Mouse (Mus musculus) intestine, embryonic 14.5 days (tissue): ENCODE data around the gene Cckbr. TPM values are rescaled to one million over a fixed set of nuclear protein-coding genes. Genes with fewer than 3 reads are reported as not detected.
"Not testable (repeated sequence)": the region's sequence is repeated elsewhere in the genome, so short reads cannot be mapped to it uniquely, and the experiment has no call there.

Source experiments
- ATAC-seq: fragments of 200-750 bp; cut with Nextera tagmentation; replicated peaks from 2 replicates; pipeline ENCODE4 v1.8.0; 2017; ENCODE audit warnings: low read depth, moderate number of reproducible peaks, moderate TSS enrichment, moderate library complexity; ENCODE audit not compliant: low FRiP score, low TSS enrichment
- DNase-seq: peaks from one replicate; pipeline ENCODE4 v3.0.0-alpha.2; 2018; ENCODE audit warnings: low spot score
- H3K27ac ChIP-seq: fragments of 300-500 bp; sonication (generic); 2 replicates; pipeline ENCODE4 v1.5.1; 2014; ENCODE audit warnings: low read depth, mild to moderate bottlenecking, control low read depth
- H3K27me3 ChIP-seq: fragments of 300-500 bp; sonication (generic); replicated peaks from 2 replicates; pipeline ENCODE4 v1.6.1; 2014; ENCODE audit warnings: low read length, control low read depth; ENCODE audit not compliant: control insufficient read depth, insufficient read depth
- H3K36me3 ChIP-seq: fragments of 300-500 bp; sonication (generic); 2 replicates; pipeline ENCODE4 v1.6.1; 2014; ENCODE audit warnings: low read length, control low read depth; ENCODE audit not compliant: control insufficient read depth, insufficient read depth
- H3K4me1 ChIP-seq: fragments of 300-500 bp; sonication (generic); replicated peaks from 2 replicates; pipeline ENCODE4 v1.6.1; 2014; ENCODE audit warnings: low read length, control low read depth, mixed read lengths; ENCODE audit not compliant: control insufficient read depth, insufficient read depth
- H3K4me2 ChIP-seq: fragments of 300-500 bp; sonication (generic); 2 replicates; pipeline ENCODE4 v1.6.1; 2014; ENCODE audit warnings: low read length
- H3K4me3 ChIP-seq: fragments of 300-500 bp; sonication (generic); 2 replicates; pipeline ENCODE4 v1.5.1; 2014; ENCODE audit warnings: low read depth, low read length, control low read depth, mixed read lengths
- H3K9ac ChIP-seq: fragments of 300-500 bp; sonication (generic); 2 replicates; pipeline ENCODE4 v1.6.1; 2014; ENCODE audit warnings: mild to moderate bottlenecking, low read length
- H3K9me3 ChIP-seq: fragments of 300-500 bp; sonication (generic); 2 replicates; pipeline ENCODE4 v1.6.1; 2016; ENCODE audit warnings: low read length, control low read depth; ENCODE audit not compliant: control insufficient read depth
- WGBS: fragments of 180-500 bp; shearing (Covaris S2); extraction: QIAGEN DNeasy Blood & Tissue Kit; methylation state at CpG from one replicate; pipeline ENCODE4 v1.1.7; 2014; 5-methylcytosine and 5-hydroxymethylcytosine counted together
- polyA plus RNA-seq: library from polyadenylated mRNA; unstranded; fragments of >200 nt; fragmentation: Nextera tagmentation; extraction: Ambion mirVana; gene quantifications from 2 replicates; pipeline ENCODE4 v1.2.1, GENCODE M21; 2014

Cckbr gene
- polyA plus RNA-seq, 1 experiment from 2014 or later = 0.34 TPM

DNA sequence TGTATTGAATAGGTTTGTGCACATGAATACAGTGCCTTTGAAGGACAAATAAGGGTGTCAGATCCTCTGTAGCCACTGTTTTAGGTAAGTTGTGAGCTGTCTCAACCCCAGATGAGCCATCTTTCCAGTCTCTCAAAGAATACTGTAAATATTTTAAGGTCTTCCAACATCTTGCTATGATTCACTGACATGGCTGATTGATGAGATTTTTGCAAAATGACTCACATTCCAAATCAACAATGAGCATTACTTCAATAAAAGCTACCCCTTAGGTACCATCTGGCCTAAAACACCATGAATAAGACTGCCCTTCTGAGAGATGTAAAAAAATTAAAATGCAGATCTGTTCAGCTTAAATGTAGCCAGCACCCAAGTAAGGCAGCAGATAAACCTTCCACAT lies 33.0 kb downstream of the Cckbr start:
- H3K9me3 ChIP-seq = no peaks in the 10 kb centered on the region
- no peak overlapping the region for H3K9ac ChIP-seq
- no peak for DNase-seq
- no peak overlapping the region for H3K4me2 ChIP-seq
- no peaks in the 10 kb centered on the region for H3K4me1 ChIP-seq
- H3K27ac ChIP-seq = no peak overlapping the region
- no peaks in the 10 kb centered on the region for H3K36me3 ChIP-seq
- no peaks in the 10 kb centered on the region for H3K27me3 ChIP-seq
- no peak for ATAC-seq
- H3K4me3 ChIP-seq = no peak overlapping the region

DNA sequence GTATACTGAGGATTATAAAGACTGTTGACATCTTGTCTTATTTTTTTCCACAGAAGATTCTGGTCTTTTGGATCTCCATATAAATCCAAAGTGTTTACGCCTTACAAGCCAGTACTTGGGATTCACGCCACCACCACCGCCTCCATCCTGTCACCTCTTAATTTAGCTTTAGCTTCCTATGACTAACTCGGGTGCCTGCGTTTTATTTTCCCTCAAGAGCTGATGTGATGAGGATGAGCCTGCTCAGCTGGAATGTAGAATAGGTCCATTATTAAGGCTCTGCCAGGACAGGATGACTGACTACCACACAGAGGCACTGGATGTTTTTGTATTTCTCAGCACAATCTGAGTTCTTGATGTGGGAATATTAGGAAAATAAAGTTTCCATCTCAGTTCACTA lies 40.0 kb downstream of the Cckbr start:
- H3K9me3 ChIP-seq, H3K27me3 ChIP-seq, H3K4me3 ChIP-seq, H3K4me1 ChIP-seq, H3K36me3 ChIP-seq, H3K9ac ChIP-seq, ATAC-seq, DNase-seq, H3K4me2 ChIP-seq, H3K27ac ChIP-seq: not testable (repeated sequence)
- 70% methylated on average over 5 of the region's 5 CpGs for WGBS

DNA sequence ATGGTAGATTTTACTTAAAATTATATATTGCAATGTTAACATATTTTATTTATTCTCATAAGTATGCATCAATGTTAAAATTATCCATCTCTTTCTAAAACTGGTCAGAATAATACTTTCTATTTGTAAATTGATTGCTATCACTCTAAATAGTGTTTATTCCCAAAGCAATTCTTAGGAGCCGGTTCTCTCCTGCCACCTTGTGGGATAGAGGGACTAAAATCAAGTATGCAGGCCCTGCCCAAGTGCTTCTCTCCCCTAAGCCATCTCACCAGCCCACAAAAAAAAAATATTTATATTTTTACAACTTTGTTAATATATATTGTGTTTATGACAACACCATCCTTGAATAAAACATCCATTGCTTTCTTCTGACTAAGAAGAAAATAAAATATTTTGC lies 47.1 kb downstream of the Cckbr start:
- ATAC-seq = no peak
- WGBS = 60% methylated on average over 1 of the region's 1 CpGs
- Histone ChIP-seq H3K36me3 (no peaks in the 10 kb centered on the region), H3K27me3 (no peaks in the 10 kb centered on the region), H3K4me2 (no peak overlapping the region), H3K4me1 (no peaks in the 10 kb centered on the region), H3K27ac (no peak overlapping the region), H3K4me3 (no peak overlapping the region), H3K9ac (no peak overlapping the region), H3K9me3 (no peaks in the 10 kb centered on the region)
- DNase-seq = no peak

DNA sequence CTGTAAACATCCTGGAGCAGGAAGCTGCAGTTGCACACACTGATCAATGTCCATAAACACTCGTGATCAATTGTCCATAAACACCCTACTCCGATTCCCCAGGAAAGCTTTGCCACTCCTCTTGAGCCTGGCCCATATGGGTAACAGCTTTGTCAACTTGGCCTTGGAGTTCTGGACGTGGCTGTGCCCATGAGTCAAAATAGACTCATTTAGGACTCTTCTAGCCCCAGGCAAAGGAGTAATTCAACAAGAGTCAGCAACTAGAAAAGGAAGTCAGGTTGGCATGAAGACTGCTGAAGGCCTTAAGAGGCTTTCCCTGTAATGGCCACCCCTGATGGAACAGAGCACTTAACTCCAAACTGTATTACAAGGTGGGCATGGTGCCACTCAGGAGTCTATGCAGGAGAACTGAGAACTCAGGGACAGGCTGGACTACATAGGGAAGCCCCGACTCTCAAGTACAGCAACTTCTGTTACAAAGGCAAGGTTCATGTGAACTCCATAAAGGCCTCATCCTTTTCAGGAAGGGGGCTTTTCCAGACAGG lies 49.3 kb downstream of the Cckbr start:
- H3K4me2 ChIP-seq = no peak overlapping the region
- H3K27me3 ChIP-seq = no peaks in the 10 kb centered on the region
- no peak overlapping the region for H3K27ac ChIP-seq
- no peaks in the 10 kb centered on the region for H3K4me1 ChIP-seq
- H3K9ac ChIP-seq = no peak overlapping the region
- 74% methylated on average over 4 of the region's 4 CpGs for WGBS
- H3K36me3 ChIP-seq = no peaks in the 10 kb centered on the region
- no peak for ATAC-seq
- no peak for DNase-seq
- no peaks in the 10 kb centered on the region for H3K9me3 ChIP-seq
- no peak overlapping the region for H3K4me3 ChIP-seq

DNA sequence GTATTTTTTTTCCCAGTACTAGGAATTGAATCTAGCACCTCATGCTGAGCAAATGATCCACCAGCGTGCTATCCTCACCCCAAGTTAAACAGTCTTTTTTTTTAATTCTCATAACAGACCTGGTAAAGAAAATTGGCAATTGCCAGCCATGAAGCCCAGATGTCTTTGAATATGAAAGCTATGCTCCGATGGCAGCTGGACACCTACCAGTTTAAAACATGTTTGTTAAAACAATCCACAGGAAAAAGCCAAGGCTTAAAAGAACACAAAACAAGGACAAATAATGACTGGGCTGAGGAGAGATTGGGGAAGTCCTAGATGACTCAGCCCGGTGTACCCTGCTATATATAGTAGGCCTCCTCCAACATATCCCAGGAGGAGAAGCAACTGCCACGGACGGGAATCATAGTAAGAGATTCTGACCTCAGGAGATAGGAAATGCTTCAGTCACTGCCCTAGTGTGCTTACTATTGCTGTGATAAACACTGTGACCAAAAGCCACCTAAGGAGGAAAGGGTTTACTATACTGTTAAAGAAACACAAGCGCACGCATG lies 49.9 kb downstream of the Cckbr start:
- no peak overlapping the region for H3K4me3 ChIP-seq
- ATAC-seq = no peak
- DNase-seq = no peak
- no peaks in the 10 kb centered on the region for H3K4me1 ChIP-seq
- H3K36me3 ChIP-seq = no peaks in the 10 kb centered on the region
- no peaks in the 10 kb centered on the region for H3K27me3 ChIP-seq
- H3K27ac ChIP-seq = no peak overlapping the region
- 75% methylated on average over 7 of the region's 7 CpGs for WGBS
- no peak overlapping the region for H3K4me2 ChIP-seq
- no peaks in the 10 kb centered on the region for H3K9me3 ChIP-seq
- H3K9ac ChIP-seq = no peak overlapping the region

DNA sequence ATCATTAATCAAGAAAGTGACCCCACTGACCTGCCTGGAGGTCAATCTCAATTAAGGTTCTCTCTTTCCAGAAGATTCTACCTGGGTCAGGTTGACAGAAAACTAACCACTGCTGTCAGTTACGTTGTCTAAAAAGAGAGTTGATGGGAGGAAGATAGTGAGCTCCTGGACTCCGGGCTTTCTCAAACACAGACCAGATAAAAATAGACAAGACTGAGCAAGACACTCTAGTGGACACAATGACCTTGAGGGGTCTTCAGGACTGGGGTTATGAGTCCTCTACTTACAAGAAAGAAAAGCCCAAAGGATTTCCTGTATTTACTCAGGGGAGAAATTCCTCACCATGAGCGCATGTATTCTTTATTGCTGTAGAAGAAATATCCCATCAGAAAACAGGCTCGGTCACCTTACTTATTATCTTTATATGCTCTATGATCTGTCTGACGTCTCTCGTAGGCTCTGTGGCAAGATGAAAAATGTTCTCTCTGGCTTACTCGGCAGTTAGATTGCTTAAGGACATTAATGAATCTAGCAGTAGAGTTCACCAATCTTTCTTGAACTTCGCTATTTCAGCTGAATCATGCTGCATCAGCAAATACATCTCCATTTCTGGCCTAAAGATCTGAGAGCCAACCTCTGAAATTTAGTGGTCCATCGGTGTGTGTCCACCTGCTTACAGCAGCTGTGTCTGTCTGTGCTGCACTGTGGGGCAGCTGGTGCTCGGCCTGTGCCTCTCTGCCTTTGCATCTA lies 51.3 kb downstream of the Cckbr start:
- Histone ChIP-seq H3K27me3 (no peaks in the 10 kb centered on the region), H3K4me3 (no peak overlapping the region), H3K9ac (no peak overlapping the region), H3K4me2 (no peak overlapping the region), H3K27ac (no peak overlapping the region), H3K4me1 (peaks cover 11% of the 10 kb centered on the region), H3K9me3 (no peaks in the 10 kb centered on the region), H3K36me3 (no peaks in the 10 kb centered on the region)
- 67% methylated on average over 10 of the region's 10 CpGs for WGBS
- DNase-seq (no peak), ATAC-seq (no peak)

DNA sequence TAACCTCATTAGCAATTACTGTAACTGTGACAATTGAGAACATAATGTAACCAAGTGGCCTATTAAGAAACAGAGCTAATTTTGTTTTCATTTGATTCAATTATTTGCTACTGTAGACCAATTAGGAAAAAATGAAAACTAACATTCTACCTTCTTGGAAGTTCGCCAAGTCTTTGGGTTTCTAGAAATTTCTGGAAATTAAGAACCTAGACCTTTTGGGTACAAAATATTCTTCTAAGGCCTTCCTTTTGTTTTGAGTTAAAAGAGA lies 51.8 kb downstream of the Cckbr start:
- peaks cover 11% of the 10 kb centered on the region for H3K4me1 ChIP-seq
- no peaks in the 10 kb centered on the region for H3K9me3 ChIP-seq
- H3K4me3 ChIP-seq = no peak overlapping the region
- no peaks in the 10 kb centered on the region for H3K27me3 ChIP-seq
- ATAC-seq (no peak), DNase-seq (no peak)
- 88% methylated on average over 1 of the region's 1 CpGs for WGBS
- no peak overlapping the region for H3K4me2 ChIP-seq
- no peaks in the 10 kb centered on the region for H3K36me3 ChIP-seq
- no peak overlapping the region for H3K9ac ChIP-seq
- no peak overlapping the region for H3K27ac ChIP-seq

DNA sequence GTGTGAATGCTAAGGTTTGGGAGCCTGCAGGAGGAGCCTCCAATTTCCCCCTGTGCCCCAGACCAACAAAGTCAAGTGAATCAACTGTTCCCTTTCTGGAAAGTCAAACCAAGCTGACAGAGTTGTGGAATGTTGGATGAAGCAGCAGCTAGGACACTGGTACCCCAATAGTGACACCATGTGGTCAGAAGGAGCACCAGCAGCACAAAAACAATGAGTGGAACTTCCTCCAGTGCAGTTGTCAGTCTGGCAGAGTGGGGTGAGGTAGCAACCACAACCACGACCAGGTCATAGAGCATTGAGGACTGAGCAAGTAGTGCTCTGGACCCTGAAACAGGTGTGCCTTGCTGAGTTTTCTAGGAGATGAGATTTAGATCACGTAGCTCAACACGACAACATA lies 52.3 kb downstream of the Cckbr start:
- no peak for ATAC-seq
- no peaks in the 10 kb centered on the region for H3K9me3 ChIP-seq
- H3K4me2 ChIP-seq = no peak overlapping the region
- WGBS = 62% methylated on average over 3 of the region's 3 CpGs
- no peaks in the 10 kb centered on the region for H3K36me3 ChIP-seq
- H3K27me3 ChIP-seq = no peaks in the 10 kb centered on the region
- no peak overlapping the region for H3K9ac ChIP-seq
- H3K4me3 ChIP-seq = no peak overlapping the region
- peaks cover 14% of the 10 kb centered on the region for H3K4me1 ChIP-seq
- H3K27ac ChIP-seq = no peak overlapping the region
- peak; percentile 56 for DNase-seq

DNA sequence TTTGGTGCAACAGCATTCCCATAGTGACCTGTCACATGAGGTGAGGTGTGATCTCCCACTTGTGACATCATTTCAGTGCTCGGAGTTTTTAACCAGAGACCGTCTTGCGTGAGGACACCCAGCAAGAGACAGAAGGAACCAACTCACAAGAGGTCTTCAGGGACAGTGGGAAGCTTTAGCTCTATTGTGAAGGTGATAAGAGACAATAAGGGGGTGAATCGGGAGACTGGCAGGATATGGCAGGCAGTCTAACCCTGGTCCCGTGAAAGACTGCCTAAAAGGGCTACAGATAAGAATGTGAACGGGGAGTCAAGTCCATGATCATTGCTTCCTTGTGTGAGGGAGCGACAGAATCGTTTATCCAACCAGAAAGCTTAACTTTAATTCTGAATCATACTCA lies 52.8 kb downstream of the Cckbr start:
- WGBS = 82% methylated on average over 8 of the region's 8 CpGs

More for the DNA sequence above, 52.8 kb downstream of the Cckbr start:
- Histone ChIP-seq H3K9me3 (no peaks in the 10 kb centered on the region), H3K4me1 (peaks cover 14% of the 10 kb centered on the region), H3K36me3 (no peaks in the 10 kb centered on the region), H3K27ac (no peak overlapping the region), H3K27me3 (no peaks in the 10 kb centered on the region), H3K9ac (no peak overlapping the region), H3K4me3 (no peak overlapping the region), H3K4me2 (no peak overlapping the region)
- no peak for ATAC-seq
- no peak for DNase-seq
